Mouse (Mus musculus) gastrocnemius, adult 2 months (tissue): Measurements from ENCODE around the gene Cdk5r1. TPM values are rescaled to one million over a fixed set of nuclear protein-coding genes. Genes with fewer than 3 reads are reported as not detected.

Source experiments
- DNase-seq: peaks from one replicate; pipeline ENCODE4 v3.0.0; 2022
- H3K27ac ChIP-seq: fragments of 200-600 bp; 2 replicates; pipeline ENCODE4 v1.8.1; 2022; ENCODE audit warnings: mild to moderate bottlenecking
- H3K4me3 ChIP-seq: fragments of 200-600 bp; 2 replicates; pipeline ENCODE4 v1.8.1; 2022; ENCODE audit warnings: mild to moderate bottlenecking, moderate library complexity
- CTCF ChIP-seq: fragments of 200-600 bp; IDR thresholded peaks from 2 replicates; pipeline ENCODE4 v1.8.1; 2022; ENCODE audit warnings: antibody characterized with exemption, mild to moderate bottlenecking, moderate library complexity
- intact Hi-C: fragments of 180-260 bp; cut with DNase I; formaldehyde crosslinking; loops from one replicate; pipeline ENCODE4 v1.15.1; 2025
- total RNA-seq, 2 experiments: library from RNA; stranded (reverse); gene quantifications; 2 replicates each; pipeline ENCODE4 v1.2.3; 2021

The Cdk5r1 gene
- total RNA-seq, 2 experiments from 2014 or later, result 0.20 to 0.42 TPM

DNA sequence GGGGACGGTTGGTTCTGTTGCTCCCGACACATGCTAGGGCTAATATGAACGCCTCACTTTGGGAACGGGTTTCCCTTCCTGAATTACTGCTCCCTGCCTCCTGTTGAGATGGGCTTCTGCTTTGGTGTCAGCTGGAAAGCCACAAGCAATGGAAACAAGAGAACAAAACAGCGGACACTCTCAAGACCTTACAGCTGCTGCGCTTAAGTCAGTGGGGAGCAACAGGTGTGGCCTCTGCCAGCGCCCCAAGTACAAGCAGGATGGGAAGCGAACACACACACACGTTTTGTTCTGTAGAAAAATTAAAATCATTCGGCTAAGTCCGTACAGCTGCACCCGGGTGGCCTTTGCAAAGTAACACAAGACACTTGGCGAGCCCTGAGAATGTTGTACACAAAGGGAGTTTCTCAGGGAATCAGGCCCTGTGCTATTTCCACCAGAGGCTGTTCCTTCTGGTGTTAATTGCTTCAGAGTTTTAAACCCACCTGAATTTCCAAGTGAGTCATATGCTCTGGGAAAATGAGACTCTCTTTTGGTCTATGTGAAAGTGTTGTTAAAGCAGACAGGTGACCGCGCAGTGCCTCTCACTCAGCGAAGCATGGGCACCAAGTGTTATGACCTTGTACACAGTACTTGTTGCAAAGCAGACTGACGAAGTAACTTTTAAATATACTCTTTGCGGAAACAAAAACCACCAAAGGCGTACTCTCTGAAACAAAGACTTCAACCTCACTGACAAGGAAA, 35.7 kb downstream of the Cdk5r1 start:
- TF ChIP-seq CTCF, result no peak
- intact Hi-C loops, result no loop called here
- H3K27ac ChIP-seq, result no peak overlapping the region

DNA sequence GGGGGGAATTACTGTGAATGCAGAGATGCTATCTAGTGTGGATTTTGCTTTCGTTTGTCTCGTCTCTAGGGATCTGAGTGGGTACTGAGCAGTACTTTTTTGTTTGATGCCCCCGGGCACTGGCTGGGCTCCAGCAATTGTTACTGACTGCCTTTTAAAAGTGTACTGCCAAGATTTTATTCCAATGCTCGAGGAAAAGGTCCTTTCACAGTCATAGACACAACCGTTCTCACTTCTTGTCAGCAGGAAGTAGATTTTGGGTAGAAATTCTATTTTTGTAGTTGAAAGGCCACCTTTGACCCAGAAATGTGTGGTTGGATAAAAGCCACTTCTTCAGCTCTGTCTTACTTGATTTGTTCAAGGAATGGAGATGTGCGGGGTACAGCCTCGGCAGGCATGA, 37.0 kb downstream of the Cdk5r1 start:
- intact Hi-C loops, result no loop called here
- no peak overlapping the region for H3K4me3 ChIP-seq
- no peak for TF ChIP-seq CTCF
- no peak overlapping the region for H3K27ac ChIP-seq
- no peak for DNase-seq

More for the DNA sequence above, 35.7 kb downstream of the Cdk5r1 start:
- no peak for DNase-seq
- H3K4me3 ChIP-seq, result no peak overlapping the region

DNA sequence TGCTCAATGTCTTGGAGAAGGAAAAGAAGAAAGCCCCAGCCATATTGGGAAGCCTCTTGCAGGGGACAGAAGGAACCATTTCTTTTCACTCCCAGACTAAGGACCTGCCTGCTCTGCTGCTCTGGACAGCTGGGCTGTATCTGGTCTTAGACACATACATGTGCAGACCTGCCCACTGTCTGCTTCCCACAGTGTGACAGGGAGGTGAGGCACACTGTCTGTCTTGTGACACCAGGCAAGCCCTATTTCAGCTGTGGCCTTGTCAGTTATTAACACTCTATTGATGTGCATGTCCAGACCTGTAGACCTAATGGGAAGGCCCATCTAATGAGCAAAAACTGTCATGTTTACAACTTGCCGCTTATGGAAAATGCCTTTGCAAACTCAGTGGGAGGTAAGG, 38.5 kb downstream of the Cdk5r1 start:
- DNase-seq, result no peak
- Histone ChIP-seq H3K27ac (no peak overlapping the region), H3K4me3 (no peak overlapping the region)
- intact Hi-C loops, result no loop called here
- TF ChIP-seq CTCF, result no peak

DNA sequence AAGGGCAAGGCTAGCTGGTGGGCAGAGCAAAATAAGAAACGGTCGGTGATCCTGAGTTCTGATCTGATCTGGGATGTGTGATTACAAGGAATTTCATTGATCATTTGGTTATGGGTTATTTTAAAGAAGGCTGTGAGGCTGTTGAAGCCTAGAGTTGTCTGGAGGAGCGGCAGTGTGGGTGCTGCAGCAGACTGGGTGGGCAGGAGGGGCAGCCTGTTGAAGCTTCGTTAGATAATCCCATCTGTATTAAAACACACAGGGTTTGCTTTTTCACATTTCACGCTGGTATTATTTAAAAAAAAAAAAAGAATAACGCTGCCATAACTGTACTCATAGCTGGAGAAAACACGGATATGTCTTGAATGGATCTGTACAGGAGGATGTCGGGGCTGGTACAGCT, 39.1 kb downstream of the Cdk5r1 start:
- DNase-seq, result no peak
- no peak overlapping the region for H3K27ac ChIP-seq
- intact Hi-C loops, result no loop called here
- no peak overlapping the region for H3K4me3 ChIP-seq
- no peak for TF ChIP-seq CTCF

DNA sequence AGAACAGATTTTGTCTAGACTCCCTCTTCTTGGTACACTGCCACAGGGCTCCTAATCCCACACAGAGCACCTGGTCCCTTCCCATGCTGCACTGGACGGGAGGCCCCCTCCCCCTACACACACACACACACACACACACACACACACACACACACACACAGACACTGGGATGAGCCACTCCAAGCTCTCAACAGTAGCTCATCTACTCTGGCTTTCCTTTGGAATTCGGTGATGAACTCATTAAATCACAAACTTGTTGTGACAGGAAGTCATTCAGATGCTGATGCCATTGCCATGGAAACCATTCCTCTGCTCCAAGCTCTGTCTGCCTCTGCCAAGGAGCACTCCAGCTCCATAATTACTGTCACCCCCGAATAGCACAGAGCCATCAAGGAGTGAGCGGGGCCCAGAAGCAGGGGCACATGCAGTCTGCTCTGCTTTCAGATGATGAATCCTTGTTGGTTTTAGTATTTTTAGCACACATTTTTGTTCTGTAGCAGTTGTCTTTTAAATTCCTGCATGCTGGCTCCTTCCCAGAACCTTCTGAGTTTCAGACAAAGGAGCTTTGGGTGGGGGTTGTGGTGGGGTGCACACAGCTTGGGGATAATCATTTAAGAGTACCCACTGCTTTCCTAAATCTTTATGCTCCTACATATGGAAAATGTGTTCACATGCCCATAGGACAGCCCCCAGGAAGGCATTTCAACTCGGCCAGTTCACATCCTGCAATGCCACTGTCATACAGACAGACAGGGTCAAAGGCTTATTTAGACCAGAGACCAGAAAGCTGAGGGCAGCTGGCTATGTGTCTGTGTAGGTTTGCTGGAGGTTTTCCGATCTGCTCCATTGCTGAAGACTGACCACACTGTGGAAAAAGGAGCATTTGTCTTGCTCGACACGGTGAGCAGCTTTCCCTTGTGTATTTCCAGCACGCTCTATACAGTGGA, 41.9 kb downstream of the Cdk5r1 start:
- Histone ChIP-seq H3K4me3 (no peak overlapping the region), H3K27ac (no peak overlapping the region)
- TF ChIP-seq CTCF, result no peak
- intact Hi-C loops, result no loop called here
- no peak for DNase-seq

DNA sequence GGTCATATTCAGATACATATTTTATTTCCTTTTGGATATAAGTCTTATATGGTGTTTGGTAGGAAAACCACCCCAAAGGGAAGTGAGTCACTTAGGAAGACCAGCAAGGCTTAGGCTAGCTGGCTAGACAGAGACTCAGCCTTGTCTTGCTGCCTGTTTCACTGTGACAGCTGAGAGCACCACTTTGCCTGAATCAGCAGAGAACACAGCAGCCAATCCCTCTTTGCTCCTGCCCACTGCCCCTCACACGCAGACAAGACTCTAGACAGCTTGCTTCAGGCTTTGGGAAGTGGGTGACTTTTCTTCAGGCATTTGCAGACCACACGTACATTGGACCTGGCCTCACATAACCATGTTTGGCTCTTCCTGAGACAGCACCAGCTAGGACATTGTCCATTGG, 44.3 kb downstream of the Cdk5r1 start:
- Histone ChIP-seq H3K4me3 (no peak overlapping the region), H3K27ac (no peak overlapping the region)
- DNase-seq, result no peak
- no peak for TF ChIP-seq CTCF
- intact Hi-C loops, result no loop called here

DNA sequence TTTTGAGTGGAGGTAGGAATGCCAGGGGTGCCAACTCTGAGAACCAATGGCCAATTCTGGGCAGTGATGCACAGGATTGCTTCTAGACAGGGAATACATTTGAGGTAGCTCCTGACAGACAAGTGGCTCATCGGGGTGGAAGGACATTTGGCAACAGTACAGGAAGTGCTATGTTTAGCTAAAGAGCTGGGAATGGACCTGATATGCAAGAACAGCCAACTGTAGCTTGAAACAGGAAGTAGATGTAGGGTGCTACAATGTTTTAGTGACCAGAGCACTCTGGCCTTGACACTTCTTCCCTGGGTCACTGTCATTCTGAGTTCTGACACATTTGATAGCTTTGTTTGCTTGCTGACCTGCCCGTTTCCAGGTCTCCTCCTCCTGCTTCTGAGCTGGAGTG, 46.0 kb downstream of the Cdk5r1 start:
- DNase-seq, result no peak
- Histone ChIP-seq H3K27ac (no peak overlapping the region), H3K4me3 (no peak overlapping the region)
- TF ChIP-seq CTCF, result no peak
- intact Hi-C loops, result no loop called here

DNA sequence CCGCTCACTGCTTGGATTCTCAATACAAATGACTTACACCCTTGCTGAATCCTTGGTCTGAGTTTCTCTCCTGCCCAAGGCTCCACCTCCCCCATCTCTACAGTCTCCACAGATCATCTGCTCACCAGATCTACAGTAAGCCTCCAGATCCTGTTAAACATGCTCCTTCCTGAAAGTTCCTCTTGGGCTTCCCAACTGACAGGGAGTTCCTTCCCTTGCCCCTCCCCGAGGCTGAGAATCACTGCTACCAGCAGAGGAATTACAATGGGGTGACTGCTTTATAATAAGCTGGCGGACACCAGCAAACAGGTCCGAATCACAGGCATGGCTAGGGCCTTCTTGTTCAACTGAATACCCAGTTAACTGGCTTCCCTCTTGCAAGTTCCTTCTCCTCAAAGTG, 46.6 kb downstream of the Cdk5r1 start:
- intact Hi-C loops, result no loop called here
- no peak overlapping the region for H3K4me3 ChIP-seq
- DNase-seq, result no peak
- TF ChIP-seq CTCF, result no peak
- H3K27ac ChIP-seq, result no peak overlapping the region

DNA sequence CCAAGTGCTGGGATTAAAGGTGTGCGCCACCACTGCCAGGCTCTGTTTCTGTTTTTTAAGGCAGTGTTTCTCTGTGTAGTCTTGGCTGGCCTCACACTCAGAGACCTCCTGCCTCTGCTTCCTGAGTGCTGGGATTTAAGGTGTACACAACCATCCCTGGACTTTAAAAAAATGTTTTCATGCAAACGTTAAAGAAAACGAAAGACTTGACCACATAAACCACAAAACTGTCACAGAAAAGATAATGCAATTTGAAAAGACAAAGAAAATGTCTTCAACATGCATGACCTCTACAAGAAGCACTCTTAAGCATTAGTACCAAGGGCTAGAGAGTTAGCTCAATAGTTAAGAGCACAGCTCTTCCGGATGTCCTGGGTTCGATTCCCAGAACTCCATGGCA, 47.4 kb downstream of the Cdk5r1 start:
- Histone ChIP-seq H3K27ac (no peak overlapping the region), H3K4me3 (no peak overlapping the region)
- TF ChIP-seq CTCF, result no peak
- intact Hi-C loops, result no loop called here
- DNase-seq, result no peak

DNA sequence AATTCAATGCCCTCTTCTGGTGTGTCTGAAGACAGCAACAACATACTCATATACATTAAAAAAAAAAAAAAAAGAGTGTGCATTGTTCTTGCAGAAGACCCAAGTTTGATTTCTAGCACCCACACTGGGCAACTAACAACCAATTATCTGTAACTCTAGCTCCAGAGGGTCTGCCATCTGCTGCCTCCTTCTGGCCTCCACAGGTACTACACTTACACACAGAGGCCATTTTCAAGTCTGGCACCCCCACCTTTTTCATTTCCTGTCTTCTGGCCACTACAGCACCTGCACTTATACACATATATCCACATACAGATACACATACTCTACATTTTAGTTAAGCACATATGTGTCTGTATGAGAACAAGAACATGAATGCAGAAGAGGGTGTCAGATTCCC, 50.9 kb downstream of the Cdk5r1 start:
- intact Hi-C loops, result no loop called here
- peak; percentile 36 for TF ChIP-seq CTCF

DNA sequence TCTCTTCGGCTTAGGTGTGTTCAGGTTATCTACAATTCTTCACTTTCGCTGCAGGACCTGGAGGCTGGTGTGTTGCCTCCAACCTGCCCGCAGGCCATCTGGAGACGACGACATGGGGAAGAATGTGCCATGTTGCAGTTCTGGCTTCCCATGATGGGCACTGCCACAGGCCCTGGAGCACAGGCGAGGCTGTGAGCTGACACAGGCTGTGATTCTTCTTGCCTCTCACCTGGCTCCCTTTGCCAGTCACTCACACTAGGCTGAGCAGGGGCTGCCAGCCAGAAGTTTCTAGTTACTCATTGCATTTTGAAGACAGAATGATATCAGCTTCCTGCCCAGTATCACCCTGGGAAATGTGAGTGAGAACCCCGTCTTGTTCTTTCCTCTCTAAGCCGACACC, 52.3 kb downstream of the Cdk5r1 start:
- intact Hi-C loops, result no loop called here
- no peak for DNase-seq
- Histone ChIP-seq H3K4me3 (no peak overlapping the region), H3K27ac (no peak overlapping the region)
- TF ChIP-seq CTCF, result no peak

More for the DNA sequence above, 50.9 kb downstream of the Cdk5r1 start:
- H3K4me3 ChIP-seq, result no peak overlapping the region
- no peak for DNase-seq
- H3K27ac ChIP-seq, result no peak overlapping the region

Other genes starting within 250 kb of the Cdk5r1 start
- 1 to 10 TPM; 3.9 to 7.6 TPM for gene Rhbdl3, start 176.1 kb upstream of the Cdk5r1 start, total RNA-seq
- gene 5730455P16Rik, start 99.0 kb upstream of the Cdk5r1 start, total RNA-seq, result 10 to 100 TPM; 36.4 to 37.9 TPM
- gene Zfp207, start 93.7 kb upstream of the Cdk5r1 start, total RNA-seq, result 10 to 100 TPM; 60.9 to 61.1 TPM
- 100 to 1,000 TPM; 138 to 169 TPM for gene Psmd11, start 48.4 kb upstream of the Cdk5r1 start, total RNA-seq